Mouse (Mus musculus) megakaryocyte, embryonic 14.5 days (primary cell): ENCODE results near the gene Mycbp.

Experiments
- FLI1 ChIP-seq: IDR thresholded peaks from 2 replicates; pipeline ENCODE4 v1.6.1; 2012; ENCODE audit warnings: low read length, inconsistent platforms, mixed read lengths
- GATA1 ChIP-seq: IDR thresholded peaks from 3 replicates; pipeline ENCODE4 v1.6.1; 2012; ENCODE audit warnings: mixed read lengths, low read length, inconsistent platforms, borderline replicate concordance

GRCm38 (mm10) chr4:123947149-123947548, 42.5 kb downstream of the Mycbp start:
- TF ChIP-seq FLI1: no peak
- TF ChIP-seq GATA1: no peak
